ENCODE assay signal across 9 mouse cellular contexts in the genomic region with DNA sequence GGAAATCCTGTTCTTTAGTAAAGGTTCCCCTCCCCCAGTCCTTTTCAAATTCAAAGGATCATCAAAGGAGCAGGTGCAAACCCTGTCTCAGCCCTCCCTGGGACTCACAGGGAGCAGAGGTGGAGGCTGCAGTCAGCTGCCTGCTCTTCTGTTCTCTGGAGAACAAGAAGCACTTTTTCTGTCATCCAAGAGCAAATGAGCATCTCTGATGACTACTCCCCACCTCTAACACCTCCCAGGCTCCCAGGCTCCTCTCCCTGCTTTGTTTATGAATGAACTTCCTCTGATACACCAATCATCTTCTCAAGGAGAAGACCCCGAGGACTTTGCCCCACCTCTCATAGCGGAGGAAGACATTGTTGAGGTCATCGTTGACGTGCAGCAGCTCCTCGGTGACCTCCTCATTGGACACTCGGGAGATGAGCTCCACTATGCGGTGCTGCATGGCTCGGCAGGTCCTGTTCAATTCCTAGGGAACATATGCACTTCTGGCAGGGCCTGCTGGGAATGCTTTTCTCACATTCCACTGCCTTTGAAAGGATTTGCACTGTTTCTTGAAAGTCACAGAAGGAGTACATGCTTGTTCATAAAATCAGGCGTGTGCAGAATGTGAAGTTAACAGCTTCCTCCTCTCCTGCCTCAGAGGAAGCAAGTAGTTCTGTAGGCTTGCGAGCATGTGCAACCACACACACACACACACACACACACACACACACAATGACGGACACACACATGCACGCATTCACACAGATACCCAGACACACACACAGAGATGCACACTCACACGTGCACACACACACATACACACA. TPM values are rescaled to one million over a fixed set of nuclear protein-coding genes. Genes with fewer than 3 reads are reported as not detected.
DNase-seq lines count a peak whose midpoint lies in the region; ATAC-seq and TF ChIP-seq lines count a peak whose summit lies in the region.
"Had no signal": no experiment of that assay in that cellular context is flagged by ENCODE, and none has a peak within 500 bp of the region (broad histone marks: within the 10 kb centered on the region; RNA-seq: fewer than 3 reads in every experiment).

No protein-coding gene starts in this region.

- H3K4me1 ChIP-seq in cerebellum, adult 2 months (ENCODE audit: control insufficient read depth, insufficient read depth, low read length): peaks cover 15% of the 10 kb centered on the region
- 0 out of 2 replicates have a peak, but pooled peaks cover 2% of the 10 kb centered on the region for H3K4me1 ChIP-seq in forebrain, postnatal 0 days (ENCODE audit: insufficient read depth)
- H3K4me1 ChIP-seq in midbrain, embryonic 14.5 days (ENCODE audit: control insufficient read depth, insufficient read depth, low read length): peaks cover 10% of the 10 kb centered on the region; the same call in 1 of the 2 replicates
- H3K4me1 ChIP-seq: liver, embryonic 15.5 days had no signal

- WGBS in cerebellum, adult 2 months: 57% methylated on average over 13 of the region's 13 CpGs
- WGBS in forebrain, postnatal 0 days: 39% methylated on average over 13 of the region's 13 CpGs
- 38% methylated on average over 13 of the region's 13 CpGs for WGBS in midbrain, embryonic 14.5 days

- no peaks in the 10 kb centered on the region for H3K9me3 ChIP-seq in forebrain, postnatal 0 days (ENCODE audit: low read length)
- no peaks in the 10 kb centered on the region for H3K9me3 ChIP-seq in midbrain, embryonic 14.5 days (ENCODE audit: control insufficient read depth, low read length)
- H3K9me3 ChIP-seq: liver, embryonic 15.5 days had no signal

- H3K36me3 ChIP-seq in forebrain, postnatal 0 days (ENCODE audit: insufficient read depth): peaks cover 8% of the 10 kb centered on the region
- H3K36me3 ChIP-seq in midbrain, embryonic 14.5 days (ENCODE audit: control insufficient read depth, insufficient read depth, low read length): peaks cover 32% of the 10 kb centered on the region

- no peak overlapping the region for H3K27ac ChIP-seq in cerebellum, adult 2 months (ENCODE audit: insufficient read depth, low read length)
- peak overlapping the region; percentile 67 for H3K27ac ChIP-seq in forebrain, postnatal 0 days (ENCODE audit: low read depth, low read length)
- peak overlapping the region; percentile 70 for H3K27ac ChIP-seq in midbrain, embryonic 14.5 days (replicated peaks; ENCODE audit: low read depth, low read length)
- H3K27ac ChIP-seq: liver, embryonic 15.5 days had no signal

- TF ChIP-seq POLR2A in cerebellum, adult 2 months (IDR thresholded peaks at IDR 0.05; ENCODE audit: borderline replicate concordance, insufficient read depth, low read length): no peak

- no peaks in the 10 kb centered on the region for H3K27me3 ChIP-seq in cerebellum, adult 2 months (ENCODE audit: control insufficient read depth, insufficient read depth, low read length)
- H3K27me3 ChIP-seq in forebrain, postnatal 0 days (ENCODE audit: insufficient read depth, low read length): no peaks in the 10 kb centered on the region
- H3K27me3 ChIP-seq in midbrain, embryonic 14.5 days (ENCODE audit: control insufficient read depth, insufficient read depth, low read length): no peaks in the 10 kb centered on the region
- H3K27me3 ChIP-seq: liver, embryonic 15.5 days had no signal

- H3K9ac ChIP-seq in forebrain, postnatal 0 days: 0 out of 2 replicates have a peak overlapping the region, but pooled peaks have one; percentile 18
- H3K9ac ChIP-seq in midbrain, embryonic 14.5 days (replicated peaks; ENCODE audit: low read length): no peak overlapping the region
- H3K9ac ChIP-seq: liver, embryonic 15.5 days had no signal

- ATAC-seq in cerebellum, adult (ENCODE audit: insufficient number of reproducible peaks, low FRiP score, low TSS enrichment): no peak
- ATAC-seq in forebrain, postnatal 0 days: peak; percentile 85
- no peak for ATAC-seq in midbrain, embryonic 14.5 days (ENCODE audit: low FRiP score, low TSS enrichment)

- TF ChIP-seq CTCF in cerebellum, adult 2 months (IDR thresholded peaks at IDR 0.05; ENCODE audit: borderline replicate concordance, insufficient read depth, low read depth, low read length): no peak
- no peak for TF ChIP-seq CTCF in forebrain, postnatal 0 days (IDR thresholded peaks at IDR 0.05; ENCODE audit: low read depth)

- no peak overlapping the region for H3K4me2 ChIP-seq in forebrain, postnatal 0 days (ENCODE audit: low read depth)
- H3K4me2 ChIP-seq in midbrain, embryonic 14.5 days (ENCODE audit: low read length): no peak overlapping the region
- H3K4me2 ChIP-seq: liver, embryonic 15.5 days had no signal

- no peak overlapping the region for H3K4me3 ChIP-seq in cerebellum, adult 2 months (replicated peaks; ENCODE audit: insufficient read depth, low read depth, low read length)
- no peak overlapping the region for H3K4me3 ChIP-seq in forebrain, postnatal 0 days (ENCODE audit: low read depth, low read length)
- H3K4me3 ChIP-seq in midbrain, embryonic 14.5 days (replicated peaks; ENCODE audit: low read depth, low read length): no peak overlapping the region
- H3K4me3 ChIP-seq: liver, embryonic 15.5 days had no signal

- DNase-seq in cerebellum, adult 2 months: peak; percentile 39 to 42
- DNase-seq in CD4-positive helper T cell, adult 2 months (ENCODE audit: low read depth, low spot score): peak; percentile 21
- DNase-seq in forebrain, postnatal 0 days: peak; percentile 63
- peak; percentile 51 for DNase-seq in midbrain, embryonic 14.5 days
- DNase-seq in kidney, postnatal 36 days: no peak
- DNase-seq in cerebellum, postnatal 36 days: no peak
- no peak for DNase-seq in cerebellum, postnatal 10 days

RNA-seq across cellular contexts. Expression of gene Srebf1, which starts 26.4 kb away (rescaled TPM):
- polyA plus RNA-seq in cerebellum, adult 2 months (2012; rRNA removed): 56.1 and 66.3 TPM in 2 replicates
- 56.2 and 70.7 TPM in 2 replicates for total RNA-seq in forebrain, postnatal 0 days (2014; rRNA removed)
- 28.9 and 32.8 TPM in 2 replicates for polyA plus RNA-seq in forebrain, postnatal 0 days (2015; fragmentation: Nextera tagmentation; extraction: Ambion mirVana)
- polyA plus RNA-seq in midbrain, embryonic 14.5 days (2014; fragmentation: Nextera tagmentation; extraction: Ambion mirVana): 34.5 and 35.2 TPM in 2 replicates

Comparison
In these comparisons a context has a peak if more than half of its experiments do, and no peak if none do; other contexts are left out.
1. DNase-seq: peak in cerebellum, adult 2 months (2 of 2), CD4-positive helper T cell, adult 2 months (single experiment), forebrain, postnatal 0 days (single experiment) and midbrain, embryonic 14.5 days (single experiment); none in kidney, postnatal 36 days (0 of 2), cerebellum, postnatal 36 days (0 of 2) and cerebellum, postnatal 10 days (0 of 2).